Mouse (Mus musculus) midbrain, embryonic 10.5 days (tissue): Measurements from ENCODE around the gene Map3k5. TPM values are rescaled to one million over a fixed set of nuclear protein-coding genes. Genes with fewer than 3 reads are reported as not detected.
A peak's percentile ranks its signal among the peaks of the same experiment; 100 is the strongest.

Experiments used
- DNase-seq: peaks from one replicate; pipeline ENCODE4 v3.0.0-alpha.2; 2017; ENCODE audit warnings: low spot score
- H3K27ac ChIP-seq: fragments of 300-500 bp; sonication (generic); replicated peaks from 2 replicates; pipeline ENCODE4 v1.5.1; 2016; ENCODE audit warnings: mild to moderate bottlenecking
- H3K27me3 ChIP-seq: fragments of 300-500 bp; sonication (generic); 2 replicates; pipeline ENCODE4 v1.6.1; 2016; ENCODE audit warnings: low read depth, mild to moderate bottlenecking; ENCODE audit not compliant: poor library complexity, severe bottlenecking
- H3K36me3 ChIP-seq: fragments of 300-500 bp; sonication (generic); 2 replicates; pipeline ENCODE4 v1.6.1; 2016; ENCODE audit warnings: mild to moderate bottlenecking, moderate library complexity
- H3K4me1 ChIP-seq: fragments of 300-500 bp; sonication (generic); 2 replicates; pipeline ENCODE4 v1.6.1; 2016
- H3K4me3 ChIP-seq: fragments of 300-500 bp; sonication (generic); 2 replicates; pipeline ENCODE4 v1.5.1; 2016; ENCODE audit warnings: mild to moderate bottlenecking, moderate library complexity
- H3K9me3 ChIP-seq: fragments of 300-500 bp; sonication (generic); replicated peaks from 2 replicates; pipeline ENCODE4 v1.6.1; 2016; ENCODE audit warnings: mild to moderate bottlenecking
- WGBS: fragments of 180-500 bp; shearing (Covaris S2); methylation state at CpG from one replicate; pipeline ENCODE4 v1.1.7; 2016; 5-methylcytosine and 5-hydroxymethylcytosine counted together
- polyA plus RNA-seq: library from polyadenylated mRNA; unstranded; fragments of >200 nt; fragmentation: Nextera tagmentation; extraction: Ambion mirVana; gene quantifications from 2 replicates; pipeline ENCODE4 v1.2.1, GENCODE M21; 2016

Gene Map3k5
- polyA plus RNA-seq, result 0.32 and 0.34 TPM in 2 replicates

GRCm38 (mm10) chr10:19934384-19935294, at the start of gene Map3k5:
TSS of gene Map3k5 (plus strand) at chr10:19934472.
- Histone ChIP-seq H3K27me3 (peaks cover 80% of the 10 kb centered on the region), H3K27ac (peak within 1 kb of the TSS; percentile 83), H3K4me3 (peak within 1 kb of the TSS; percentile 77), H3K9me3 (no peaks in the 10 kb centered on the region), H3K36me3 (no peaks in the 10 kb centered on the region), H3K4me1 (peaks cover 22% of the 10 kb centered on the region)
- peak; percentile 78 for DNase-seq
- under 1% methylated on average over 82 of the region's 95 CpGs for WGBS

- WGBS, result 87% methylated on average over 3 of the region's 3 CpGs
- peaks cover 19% of the 10 kb centered on the region; the same call in 1 of the 2 replicates for H3K36me3 ChIP-seq
- no peaks in the 10 kb centered on the region for H3K9me3 ChIP-seq
- H3K4me1 ChIP-seq, result no peaks in the 10 kb centered on the region
- no peak overlapping the region for H3K27ac ChIP-seq
- H3K4me3 ChIP-seq, result no peak overlapping the region
- no peaks in the 10 kb centered on the region for H3K27me3 ChIP-seq
- DNase-seq, result no peak
Observed at GRCm38 (mm10) chr10:19886249-19886648, 48.0 kb upstream of the Map3k5 start.

- Histone ChIP-seq H3K36me3 (peaks cover 12% of the 10 kb centered on the region; the same call in 1 of the 2 replicates), H3K27me3 (no peaks in the 10 kb centered on the region), H3K9me3 (no peaks in the 10 kb centered on the region), H3K4me1 (peaks cover 4% of the 10 kb centered on the region; the same call in 1 of the 2 replicates), H3K27ac (no peak overlapping the region), H3K4me3 (no peak overlapping the region)
- no peak for DNase-seq
- 81% methylated on average over 3 of the region's 3 CpGs for WGBS
Observed at GRCm38 (mm10) chr10:19889908-19890307, 44.4 kb upstream of the Map3k5 start.

GRCm38 (mm10) chr10:19891686-19892085, 42.6 kb upstream of the Map3k5 start:
- DNase-seq, result no peak
- peaks cover 4% of the 10 kb centered on the region; the same call in 1 of the 2 replicates for H3K4me1 ChIP-seq
- H3K36me3 ChIP-seq, result peaks cover 12% of the 10 kb centered on the region; the same call in 1 of the 2 replicates
- no peaks in the 10 kb centered on the region for H3K27me3 ChIP-seq
- H3K27ac ChIP-seq, result no peak overlapping the region
- no peak overlapping the region for H3K4me3 ChIP-seq
- no peaks in the 10 kb centered on the region for H3K9me3 ChIP-seq
- 59% methylated on average over 3 of the region's 3 CpGs for WGBS

DNA sequence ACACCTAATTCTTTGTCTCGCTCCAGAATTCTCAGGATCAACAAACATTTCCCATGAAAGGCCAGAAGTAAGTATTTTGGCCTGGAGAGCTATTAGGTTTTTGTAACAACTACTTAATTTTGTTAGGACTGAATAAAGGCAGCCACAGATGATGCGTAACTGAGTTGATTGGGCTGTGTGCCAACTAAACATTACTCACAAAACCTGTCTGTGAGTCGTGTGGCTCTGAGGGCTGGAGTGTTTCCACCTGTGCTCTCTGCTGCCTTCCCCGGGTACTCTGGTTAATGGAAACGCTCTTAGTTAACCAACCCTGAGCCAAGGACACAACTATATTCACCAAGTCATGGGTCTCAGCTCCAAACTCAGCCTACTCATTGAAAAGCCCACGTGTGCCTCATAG, 41.1 kb upstream of the Map3k5 start:
- Histone ChIP-seq H3K36me3 (peaks cover 13% of the 10 kb centered on the region), H3K9me3 (no peaks in the 10 kb centered on the region), H3K27ac (no peak overlapping the region), H3K4me1 (peaks cover 4% of the 10 kb centered on the region; the same call in 1 of the 2 replicates), H3K4me3 (no peak overlapping the region), H3K27me3 (no peaks in the 10 kb centered on the region)
- WGBS, result 88% methylated on average over 6 of the region's 6 CpGs
- no peak for DNase-seq

DNA sequence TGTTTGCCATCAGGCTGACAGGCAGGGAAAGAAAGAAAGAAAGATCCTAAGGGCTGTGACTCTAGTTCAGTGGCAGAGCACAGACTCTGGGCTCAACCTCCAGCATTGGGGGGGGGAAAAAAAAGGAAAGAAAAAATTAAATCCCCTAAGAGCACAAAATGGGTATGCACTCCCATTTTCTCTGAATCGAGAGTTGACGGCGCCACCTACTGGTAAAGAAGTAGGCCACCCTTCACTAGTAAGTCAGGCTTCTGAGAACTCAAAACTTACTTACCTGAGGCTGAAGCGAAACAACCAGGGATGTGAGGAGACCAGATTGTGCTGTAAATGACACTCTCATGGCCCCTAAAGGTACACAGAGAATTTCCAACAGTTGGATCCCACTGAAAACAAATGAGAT, 40.3 kb upstream of the Map3k5 start:
- Histone ChIP-seq H3K36me3 (peaks cover 8% of the 10 kb centered on the region), H3K4me3 (no peak overlapping the region), H3K9me3 (no peaks in the 10 kb centered on the region), H3K27me3 (no peaks in the 10 kb centered on the region), H3K27ac (no peak overlapping the region), H3K4me1 (peaks cover 4% of the 10 kb centered on the region; the same call in 1 of the 2 replicates)
- 27% methylated on average over 4 of the region's 4 CpGs for WGBS
- DNase-seq, result peak; percentile 18

- Histone ChIP-seq H3K9me3 (no peaks in the 10 kb centered on the region), H3K4me1 (no peaks in the 10 kb centered on the region), H3K36me3 (peaks cover 18% of the 10 kb centered on the region), H3K27ac (no peak overlapping the region), H3K27me3 (no peaks in the 10 kb centered on the region), H3K4me3 (no peak overlapping the region)
- no peak for DNase-seq
- 82% methylated on average over 2 of the region's 2 CpGs for WGBS
Observed at GRCm38 (mm10) chr10:19900191-19900590, 34.1 kb upstream of the Map3k5 start.

GRCm38 (mm10) chr10:19901992-19902391, 32.3 kb upstream of the Map3k5 start:
- Histone ChIP-seq H3K27ac (no peak overlapping the region), H3K36me3 (peaks cover 18% of the 10 kb centered on the region), H3K27me3 (no peaks in the 10 kb centered on the region), H3K9me3 (no peaks in the 10 kb centered on the region), H3K4me3 (no peak overlapping the region), H3K4me1 (0 out of 2 replicates have a peak, but pooled peaks cover 2% of the 10 kb centered on the region)
- 85% methylated on average over 7 of the region's 7 CpGs for WGBS
- no peak for DNase-seq

DNA sequence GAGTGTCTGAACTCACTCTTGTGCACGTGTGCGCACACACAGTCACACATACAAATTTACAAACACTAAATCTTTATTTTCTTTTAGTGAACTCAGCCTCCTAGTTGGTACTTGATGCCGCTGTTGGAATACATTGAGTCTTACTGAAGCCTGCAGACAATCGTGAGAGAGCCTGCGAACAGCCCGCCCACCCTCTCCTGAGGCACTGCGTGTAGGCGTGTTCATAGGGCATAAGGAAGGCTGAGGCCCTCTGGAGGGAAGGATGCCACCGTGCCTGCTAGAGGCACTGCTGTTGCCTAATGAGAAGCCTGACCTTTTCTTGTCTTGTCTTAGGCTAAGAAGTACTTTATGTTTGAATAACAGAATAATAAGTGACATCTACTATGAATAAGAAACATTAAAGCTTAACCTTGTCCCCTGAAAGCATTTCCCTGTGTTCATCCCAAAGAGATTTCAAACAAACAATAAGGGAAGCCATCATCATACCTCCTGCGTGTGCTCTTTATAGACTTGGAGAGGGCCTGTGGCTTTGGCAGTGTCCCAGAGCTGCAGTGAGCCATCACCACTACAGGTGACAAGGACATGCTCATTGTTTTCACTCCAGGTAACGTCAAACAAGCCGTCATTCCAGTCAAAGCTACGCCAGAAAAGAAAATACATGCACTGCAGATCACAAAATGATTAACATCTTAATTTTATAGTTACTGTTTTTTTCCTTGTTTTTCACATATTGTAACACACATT, 30.0 kb upstream of the Map3k5 start:
- Histone ChIP-seq H3K27ac (no peak overlapping the region), H3K36me3 (peaks cover 15% of the 10 kb centered on the region), H3K9me3 (no peaks in the 10 kb centered on the region), H3K4me1 (0 out of 2 replicates have a peak, but pooled peaks cover 2% of the 10 kb centered on the region), H3K4me3 (no peak overlapping the region), H3K27me3 (no peaks in the 10 kb centered on the region)
- WGBS, result 89% methylated on average over 13 of the region's 13 CpGs
- no peak for DNase-seq

- Histone ChIP-seq H3K4me1 (0 out of 2 replicates have a peak, but pooled peaks cover 2% of the 10 kb centered on the region), H3K36me3 (peaks cover 8% of the 10 kb centered on the region; the same call in 1 of the 2 replicates), H3K4me3 (peak within 1 kb of the TSS; percentile 82), H3K9me3 (no peaks in the 10 kb centered on the region), H3K27me3 (0 out of 2 replicates have a peak, but pooled peaks cover 4% of the 10 kb centered on the region), H3K27ac (peak within 1 kb of the TSS; percentile 97)
- under 1% methylated on average over 60 of the region's 60 CpGs for WGBS
- DNase-seq, result peak; percentile 93
Observed at GRCm38 (mm10) chr10:19907246-19907804, 26.9 kb upstream of the Map3k5 start, which contains the start of gene Pex7. TSS of gene Pex7 (minus strand) at chr10:19907689.

DNA sequence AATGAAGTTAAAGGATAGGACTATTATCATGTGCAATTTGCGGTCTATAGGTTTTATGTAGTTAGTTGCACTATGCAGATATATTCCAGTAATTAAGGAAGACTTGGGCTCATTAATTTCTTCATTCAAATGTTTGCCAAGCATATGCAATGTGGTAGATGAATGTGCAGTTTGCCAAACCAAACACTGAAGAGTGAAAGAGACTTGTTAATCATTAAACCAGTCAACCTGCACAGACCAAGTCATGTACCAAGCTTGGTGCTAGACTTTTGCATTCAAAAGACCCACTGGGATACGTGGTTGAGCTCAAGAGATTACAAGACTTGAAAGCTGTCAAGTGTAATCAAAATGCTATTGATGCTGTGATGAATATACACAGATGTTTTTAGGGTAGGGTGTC, 26.2 kb upstream of the Map3k5 start:
- WGBS, result 79% methylated on average over 2 of the region's 2 CpGs

GRCm38 (mm10) chr10:19910516-19910915, 23.8 kb upstream of the Map3k5 start:
- no peak overlapping the region for H3K4me3 ChIP-seq
- DNase-seq, result no peak

More for the DNA sequence above, 26.2 kb upstream of the Map3k5 start:
- 0 out of 2 replicates have a peak, but pooled peaks cover 4% of the 10 kb centered on the region for H3K27me3 ChIP-seq
- H3K4me1 ChIP-seq, result 0 out of 2 replicates have a peak, but pooled peaks cover 2% of the 10 kb centered on the region
- no peaks in the 10 kb centered on the region for H3K9me3 ChIP-seq
- H3K36me3 ChIP-seq, result peaks cover 8% of the 10 kb centered on the region; the same call in 1 of the 2 replicates
- H3K27ac ChIP-seq, result no peak overlapping the region
- no peak for DNase-seq
- H3K4me3 ChIP-seq, result 0 out of 2 replicates have a peak overlapping the region, but pooled peaks have one; percentile 82

More at GRCm38 (mm10) chr10:19910516-19910915, 23.8 kb upstream of the Map3k5 start:
- WGBS, result 85% methylated on average over 2 of the region's 2 CpGs
- Histone ChIP-seq H3K27ac (no peak overlapping the region), H3K9me3 (no peaks in the 10 kb centered on the region), H3K4me1 (0 out of 2 replicates have a peak, but pooled peaks cover 2% of the 10 kb centered on the region), H3K27me3 (0 out of 2 replicates have a peak, but pooled peaks cover 4% of the 10 kb centered on the region), H3K36me3 (no peaks in the 10 kb centered on the region)
